Mouse (Mus musculus): ENCODE measurements around the gene Cyth1. TPM values are rescaled to one million over a fixed set of nuclear protein-coding genes. Genes with fewer than 3 reads are reported as not detected.

Gene Cyth1
- polyA plus RNA-seq, 1 experiment from 2014 or later, result 24.9 TPM

DNA sequence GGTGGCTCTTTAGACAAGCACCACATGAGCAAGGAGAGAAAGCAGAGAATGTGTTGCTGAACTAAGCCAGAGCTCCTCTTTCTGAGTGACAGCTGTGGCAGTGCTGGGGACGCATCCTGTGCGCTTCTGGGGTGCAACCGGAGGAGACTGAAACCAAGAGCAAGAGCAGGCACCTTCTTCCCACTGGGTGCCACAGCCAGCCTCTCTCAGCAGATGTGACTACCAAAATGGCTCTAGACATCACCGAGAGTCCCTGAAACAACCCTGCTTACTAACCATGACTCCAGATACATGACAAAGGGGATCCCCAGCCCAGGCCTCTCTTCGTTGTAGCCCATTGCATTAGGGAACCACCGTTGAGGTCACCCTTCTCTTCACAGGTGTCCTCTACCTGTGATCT, 44.9 kb downstream of the Cyth1 start:
- no peak for ATAC-seq (ENCODE audit: low FRiP score, low read depth)
- Histone ChIP-seq H3K36me3 (no peaks in the 10 kb centered on the region), H3K4me2 (peak overlapping the region; percentile 76; the same call in 1 of the 2 replicates), H3K9me3 (no peaks in the 10 kb centered on the region), H3K4me3 (no peak overlapping the region), H3K27me3 (no peaks in the 10 kb centered on the region), H3K9ac (peak overlapping the region; percentile 82; the same call in 1 of the 2 replicates), H3K27ac (replicated peaks) (peak overlapping the region; percentile 98), H3K4me1 (replicated peaks) (peaks cover 64% of the 10 kb centered on the region)
- WGBS, result 85% methylated on average over 6 of the region's 6 CpGs

DNA sequence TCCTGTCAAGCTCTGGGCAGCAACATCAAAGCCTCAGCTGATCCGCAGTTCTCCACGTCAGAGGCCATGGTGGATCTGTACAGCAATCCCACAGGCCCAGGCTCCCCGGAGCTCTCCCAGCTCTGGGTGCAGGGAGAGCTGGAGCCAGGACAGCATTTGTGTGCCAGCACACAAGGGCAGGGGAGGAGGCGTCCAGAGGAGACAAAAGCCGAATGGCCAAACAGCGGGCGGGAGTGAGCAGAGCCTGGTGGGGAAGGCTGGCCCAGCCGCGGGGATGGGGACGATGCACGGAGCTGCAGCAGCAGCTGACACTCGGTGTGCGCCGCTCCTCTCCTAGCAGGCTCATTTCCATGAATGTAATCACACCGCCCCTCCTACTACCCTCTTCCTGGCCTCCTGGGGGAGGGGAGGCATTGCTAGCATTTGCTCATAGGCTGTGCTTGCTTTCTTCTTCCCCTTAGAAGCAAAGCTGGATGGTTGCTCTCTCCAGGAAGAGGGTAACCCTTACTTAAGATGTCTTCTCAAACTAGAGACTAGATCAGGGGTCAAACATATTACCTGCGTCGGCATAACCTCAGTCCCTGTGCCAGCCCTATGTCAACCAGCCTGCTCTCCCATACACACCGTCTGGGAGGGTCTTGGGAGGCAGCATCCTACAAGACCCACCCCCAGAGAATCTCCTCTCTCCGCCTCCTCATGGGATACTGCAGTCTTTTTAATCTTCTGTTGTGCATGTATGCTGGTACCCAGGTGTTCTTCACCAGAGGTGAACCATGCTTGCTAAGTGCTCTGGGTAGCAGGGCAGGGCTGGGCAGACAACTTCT, 45.8 kb downstream of the Cyth1 start:
- Histone ChIP-seq H3K4me1 (replicated peaks) (peaks cover 65% of the 10 kb centered on the region), H3K9ac (peak overlapping the region; percentile 82), H3K9me3 (no peaks in the 10 kb centered on the region), H3K27me3 (no peaks in the 10 kb centered on the region), H3K27ac (replicated peaks) (peak overlapping the region; percentile 98), H3K4me2 (peak overlapping the region; percentile 76), H3K36me3 (no peaks in the 10 kb centered on the region), H3K4me3 (peak overlapping the region; percentile 51)
- WGBS, result 2% methylated on average over 19 of the region's 19 CpGs
- ATAC-seq (ENCODE audit: low FRiP score, low read depth), result peak; percentile 91

DNA sequence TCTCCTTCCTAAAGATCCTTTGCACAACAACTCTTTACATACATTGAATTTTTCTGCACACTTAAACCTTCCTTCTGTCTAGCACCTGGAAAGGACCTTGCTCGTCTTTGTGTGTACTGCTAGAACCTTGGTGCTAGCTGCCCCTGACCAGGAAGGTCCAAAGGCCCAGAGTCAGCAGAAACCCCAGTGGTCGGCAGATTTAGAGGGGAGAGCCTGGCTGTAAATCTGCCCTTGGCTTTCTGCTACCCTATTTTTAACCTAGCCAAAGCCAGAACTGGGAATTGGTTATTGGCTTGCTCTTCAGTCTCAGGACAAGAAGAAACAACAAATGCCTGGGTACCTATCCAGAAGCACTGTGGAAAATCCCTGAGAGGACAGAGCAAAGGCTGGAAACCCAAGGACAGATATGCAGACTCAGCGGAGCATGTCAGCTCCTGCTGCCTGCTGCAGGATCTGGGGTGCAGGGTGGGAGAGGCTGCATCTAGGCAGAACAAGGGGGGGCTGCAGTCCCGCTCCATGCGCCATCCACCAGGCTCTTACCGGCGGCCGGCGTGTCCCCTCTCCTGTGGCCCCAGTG, 46.5 kb downstream of the Cyth1 start:
- 7% methylated on average over 9 of the region's 9 CpGs for WGBS
- ATAC-seq (ENCODE audit: low FRiP score, low read depth), result peak; percentile 60
- Histone ChIP-seq H3K27ac (replicated peaks) (peak overlapping the region; percentile 98), H3K4me3 (peak overlapping the region; percentile 51), H3K36me3 (no peaks in the 10 kb centered on the region), H3K27me3 (no peaks in the 10 kb centered on the region), H3K4me1 (replicated peaks) (peaks cover 68% of the 10 kb centered on the region), H3K9ac (peak overlapping the region; percentile 82), H3K4me2 (peak overlapping the region; percentile 76), H3K9me3 (no peaks in the 10 kb centered on the region)

DNA sequence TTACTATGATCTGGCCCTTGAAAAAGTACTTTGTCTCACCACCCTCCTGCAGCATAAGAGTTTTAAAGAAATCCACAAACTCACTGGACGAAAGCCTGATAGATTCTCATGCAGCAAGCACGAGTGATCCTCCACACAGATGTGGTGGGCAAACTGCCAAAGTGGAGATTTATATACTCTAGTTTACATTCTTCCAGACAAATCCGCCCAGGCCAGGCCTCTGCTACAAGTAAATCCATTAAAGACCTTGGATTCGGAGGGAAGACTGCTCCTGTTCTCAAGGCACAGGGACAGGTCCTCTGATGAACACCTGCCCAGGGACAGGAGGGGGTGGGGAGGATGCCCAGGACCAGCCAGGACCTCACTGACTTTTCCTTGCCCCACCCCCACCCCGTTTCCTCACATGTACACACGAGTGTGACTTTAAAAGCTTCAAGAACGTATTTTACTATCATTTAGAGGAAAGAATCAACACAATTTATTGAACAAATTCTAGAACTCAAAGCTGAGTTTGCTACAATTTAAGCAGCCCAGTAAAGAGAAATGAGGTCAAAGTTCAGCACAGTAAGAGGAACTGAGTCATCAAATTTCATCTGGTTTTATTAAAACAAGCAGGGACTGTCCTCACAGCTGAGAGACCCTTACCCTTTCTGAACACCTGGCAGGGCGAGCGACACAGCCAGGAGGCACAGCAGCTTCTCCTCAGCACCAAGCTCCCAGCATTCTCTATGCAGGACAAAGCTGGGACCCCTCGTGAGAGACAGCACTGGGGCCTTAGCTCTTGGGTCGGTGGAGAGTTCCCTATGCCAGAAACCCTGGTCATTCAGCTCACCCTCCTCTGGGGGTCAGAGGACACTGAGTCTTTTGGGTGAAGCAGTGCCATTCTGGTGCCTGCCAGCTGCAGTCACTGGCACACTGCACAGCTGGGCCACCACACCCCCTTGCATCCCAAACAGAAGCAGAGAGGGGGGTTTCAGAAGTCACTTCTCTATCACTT, 47.3 kb downstream of the Cyth1 start:
- no peaks in the 10 kb centered on the region for H3K27me3 ChIP-seq
- peaks cover 76% of the 10 kb centered on the region for H3K4me1 ChIP-seq (replicated peaks)
- peak overlapping the region; percentile 76 for H3K4me2 ChIP-seq
- peak overlapping the region; percentile 98 for H3K27ac ChIP-seq (replicated peaks)
- peak overlapping the region; percentile 51 for H3K4me3 ChIP-seq
- no peaks in the 10 kb centered on the region for H3K9me3 ChIP-seq
- H3K9ac ChIP-seq, result peak overlapping the region; percentile 82
- H3K36me3 ChIP-seq, result no peaks in the 10 kb centered on the region
- WGBS, result 35% methylated on average over 11 of the region's 11 CpGs
- no peak for ATAC-seq (ENCODE audit: low FRiP score, low read depth)

DNA sequence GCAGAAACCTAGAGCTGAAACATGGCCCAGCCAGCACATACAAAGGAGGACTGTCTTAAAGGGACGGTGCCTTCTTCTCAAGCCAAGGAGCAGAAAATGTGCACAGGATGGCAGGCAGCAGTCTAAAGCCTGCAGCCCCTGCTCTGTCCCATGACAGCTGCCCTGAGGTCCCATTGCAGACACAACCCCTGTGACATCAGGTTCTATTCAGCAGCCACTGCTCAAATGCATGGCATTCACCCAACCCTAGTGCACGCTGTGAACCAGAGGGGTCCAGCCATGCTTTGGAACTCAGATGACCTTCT, 50.1 kb downstream of the Cyth1 start:
- Histone ChIP-seq H3K4me2 (peak overlapping the region; percentile 76), H3K36me3 (no peaks in the 10 kb centered on the region), H3K9ac (peak overlapping the region; percentile 27), H3K4me1 (replicated peaks) (peaks cover 87% of the 10 kb centered on the region), H3K4me3 (peak overlapping the region; percentile 18), H3K27ac (replicated peaks) (peak overlapping the region; percentile 80), H3K9me3 (no peaks in the 10 kb centered on the region), H3K27me3 (no peaks in the 10 kb centered on the region)
- WGBS, result 10% methylated on average over 2 of the region's 2 CpGs
- no peak for ATAC-seq (ENCODE audit: low FRiP score, low read depth)

DNA sequence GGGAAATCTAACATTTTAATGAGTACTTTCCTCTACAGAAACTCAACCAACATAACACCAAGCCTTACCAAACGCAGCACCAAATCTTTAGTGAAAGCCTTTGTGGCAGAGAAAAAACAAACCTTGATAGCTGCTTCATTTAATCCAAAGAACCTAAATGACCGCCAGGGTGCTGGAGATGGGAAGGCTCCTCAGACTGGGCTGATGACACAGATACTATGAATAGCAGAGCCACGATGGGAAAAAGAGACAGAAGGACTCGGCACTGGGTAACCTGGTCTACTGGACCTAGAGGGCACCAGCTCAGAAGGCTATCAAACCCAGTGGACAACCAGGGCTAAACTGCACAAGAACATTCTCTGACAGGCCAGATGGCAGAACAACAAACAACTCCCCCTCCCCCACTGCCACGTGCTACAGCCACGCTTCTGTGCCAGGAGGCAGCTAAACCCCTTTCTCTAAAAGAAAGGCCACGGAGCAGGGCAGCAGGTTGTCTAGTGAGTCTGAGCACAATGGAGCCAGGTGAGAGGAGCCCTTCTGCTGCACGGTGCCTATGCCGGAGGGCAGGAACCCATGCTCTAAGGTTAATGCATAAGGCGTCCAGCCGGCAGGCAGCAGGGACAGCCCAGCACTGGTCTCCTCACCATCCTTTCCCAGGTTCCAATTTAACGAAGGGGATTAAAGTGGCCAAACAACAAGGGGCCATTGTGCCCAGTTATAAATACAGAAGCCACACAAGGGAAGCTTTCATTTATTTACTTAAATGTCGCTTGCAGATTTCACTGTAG, 50.7 kb downstream of the Cyth1 start:
- Histone ChIP-seq H3K4me3 (peak overlapping the region; percentile 18), H3K9me3 (no peaks in the 10 kb centered on the region), H3K27ac (replicated peaks) (peak overlapping the region; percentile 80), H3K4me1 (replicated peaks) (peaks cover 83% of the 10 kb centered on the region), H3K9ac (peak overlapping the region; percentile 27), H3K27me3 (no peaks in the 10 kb centered on the region), H3K4me2 (peak overlapping the region; percentile 76), H3K36me3 (no peaks in the 10 kb centered on the region)
- 10% methylated on average over 13 of the region's 13 CpGs for WGBS
- peak; percentile 28; the same call in 1 of the 2 replicates for ATAC-seq (ENCODE audit: low FRiP score, low read depth)

DNA sequence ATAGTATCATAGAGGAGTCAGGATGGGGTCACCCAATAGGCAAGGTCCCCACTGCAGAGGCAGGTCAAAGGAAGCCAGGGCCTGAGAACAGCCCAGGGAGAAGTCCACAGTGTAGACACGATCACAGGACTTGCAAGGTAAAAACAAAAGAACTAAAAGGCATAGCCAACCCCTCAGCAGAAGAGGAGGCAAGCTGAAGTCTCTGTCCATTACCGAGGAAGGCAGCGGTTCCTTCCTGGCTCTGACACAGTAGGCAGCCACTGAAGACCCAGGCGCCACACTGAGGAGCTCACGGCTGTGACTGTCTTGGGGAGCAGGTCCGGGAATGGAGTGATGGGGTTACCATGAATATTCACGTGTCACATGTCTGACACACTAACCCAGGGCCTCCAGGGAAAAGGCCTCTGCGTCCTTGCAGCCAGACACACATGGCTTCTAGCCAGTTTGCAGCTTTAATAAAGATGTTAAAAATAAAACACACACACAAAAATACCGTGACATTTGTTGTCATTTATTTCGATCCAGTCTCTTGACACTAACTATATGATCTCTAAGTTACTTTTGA, 51.5 kb downstream of the Cyth1 start:
- Histone ChIP-seq H3K9ac (no peak overlapping the region), H3K4me3 (no peak overlapping the region), H3K27ac (replicated peaks) (0 out of 2 replicates have a peak overlapping the region, but pooled peaks have one; percentile 6), H3K36me3 (peaks cover 6% of the 10 kb centered on the region), H3K27me3 (no peaks in the 10 kb centered on the region), H3K4me2 (peak overlapping the region; percentile 6; the same call in 1 of the 2 replicates), H3K9me3 (no peaks in the 10 kb centered on the region), H3K4me1 (replicated peaks) (peaks cover 75% of the 10 kb centered on the region)
- 26% methylated on average over 10 of the region's 10 CpGs for WGBS
- no peak for ATAC-seq (ENCODE audit: low FRiP score, low read depth)

DNA sequence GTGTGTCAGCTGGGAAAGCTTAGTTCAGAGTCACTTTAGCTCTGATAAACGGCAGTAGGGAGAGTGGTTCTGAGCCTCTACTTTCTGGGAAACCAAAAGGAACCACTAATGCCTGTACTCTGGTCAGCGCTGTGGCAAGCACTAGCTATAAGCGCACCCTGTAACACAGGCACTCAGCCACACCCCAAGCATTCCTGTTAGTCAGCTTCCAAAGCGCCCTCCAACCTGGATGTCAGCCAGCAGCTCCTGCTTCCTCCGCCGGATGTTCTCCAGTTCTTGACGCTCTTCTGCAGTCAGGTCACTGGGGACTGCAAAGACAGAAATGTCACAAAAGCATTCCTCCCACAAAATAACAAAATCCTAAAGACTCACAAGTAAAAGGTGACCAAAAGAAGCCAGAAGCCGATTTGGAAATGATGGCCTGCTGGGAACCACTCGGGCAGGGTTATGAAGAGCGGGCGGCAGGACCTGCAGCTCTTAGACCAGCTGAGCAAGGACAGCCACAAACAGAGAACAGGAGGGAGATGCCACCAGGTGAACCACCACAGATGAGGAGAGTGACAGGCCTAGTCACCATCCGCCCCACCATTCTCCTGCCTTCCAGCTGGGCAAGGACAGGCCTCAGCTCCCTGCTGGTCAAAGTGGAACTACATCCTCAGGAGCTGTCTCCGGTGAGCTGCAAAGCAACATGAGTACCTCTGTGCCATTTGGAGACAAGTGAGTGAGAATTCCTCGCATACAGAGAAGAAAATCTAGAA, 54.8 kb downstream of the Cyth1 start:
- 71% methylated on average over 14 of the region's 14 CpGs for WGBS
- Histone ChIP-seq H3K4me2 (no peak overlapping the region), H3K27ac (replicated peaks) (no peak overlapping the region), H3K4me3 (no peak overlapping the region), H3K9ac (no peak overlapping the region), H3K36me3 (peaks cover 21% of the 10 kb centered on the region), H3K4me1 (replicated peaks) (peaks cover 42% of the 10 kb centered on the region), H3K9me3 (no peaks in the 10 kb centered on the region), H3K27me3 (no peaks in the 10 kb centered on the region)
- no peak for ATAC-seq (ENCODE audit: low FRiP score, low read depth)

DNA sequence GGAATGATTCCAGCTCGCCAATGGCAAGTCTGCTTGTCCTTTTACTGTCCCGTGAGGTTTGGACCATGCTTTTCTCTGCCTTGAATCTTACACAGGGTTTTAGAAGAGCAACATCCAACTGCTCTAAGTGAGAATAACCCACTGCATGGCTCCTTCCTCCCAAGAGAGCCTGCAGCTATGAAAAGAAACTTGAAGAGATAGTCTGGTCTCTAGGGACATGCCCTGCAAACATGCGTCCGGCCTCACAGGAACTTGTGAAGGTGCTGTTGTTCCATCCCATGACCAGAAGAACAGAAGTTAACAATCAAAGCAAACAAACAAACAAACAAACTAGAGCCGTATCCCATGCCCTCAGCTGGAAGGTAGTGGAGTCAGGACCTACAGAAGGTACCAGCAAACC, 55.4 kb downstream of the Cyth1 start:
- peaks cover 27% of the 10 kb centered on the region for H3K36me3 ChIP-seq
- no peak overlapping the region for H3K27ac ChIP-seq (replicated peaks)
- no peaks in the 10 kb centered on the region for H3K27me3 ChIP-seq
- peaks cover 36% of the 10 kb centered on the region for H3K4me1 ChIP-seq (replicated peaks)
- H3K9ac ChIP-seq, result no peak overlapping the region
- no peak for ATAC-seq (ENCODE audit: low FRiP score, low read depth)
- no peak overlapping the region for H3K4me3 ChIP-seq
- no peak overlapping the region for H3K4me2 ChIP-seq
- H3K9me3 ChIP-seq, result no peaks in the 10 kb centered on the region
- 85% methylated on average over 5 of the region's 5 CpGs for WGBS

DNA sequence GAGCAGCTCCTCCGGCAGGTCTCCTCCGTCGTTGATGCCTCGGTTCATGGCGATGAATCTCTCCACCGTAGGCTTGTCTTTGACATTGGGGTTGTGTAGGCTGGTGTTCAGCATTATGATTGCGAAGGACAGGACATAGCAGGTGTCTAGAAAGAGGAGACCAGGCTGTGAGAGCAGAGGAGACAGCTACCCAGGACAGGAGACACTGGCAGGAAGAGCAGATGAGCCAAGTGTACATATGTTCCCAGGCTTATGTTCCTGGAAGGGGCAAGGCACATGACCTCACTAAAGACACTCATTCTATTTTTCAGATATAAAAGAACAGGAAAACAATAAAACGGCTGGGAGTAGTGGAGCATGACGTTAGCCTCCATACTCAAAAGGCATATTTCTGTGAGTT, 65.6 kb downstream of the Cyth1 start:
- no peak for ATAC-seq (ENCODE audit: low FRiP score, low read depth)
- Histone ChIP-seq H3K4me3 (no peak overlapping the region), H3K9ac (no peak overlapping the region), H3K4me2 (no peak overlapping the region), H3K27ac (replicated peaks) (no peak overlapping the region), H3K9me3 (no peaks in the 10 kb centered on the region), H3K4me1 (replicated peaks) (no peaks in the 10 kb centered on the region), H3K36me3 (peaks cover 41% of the 10 kb centered on the region), H3K27me3 (no peaks in the 10 kb centered on the region)
- WGBS, result 93% methylated on average over 9 of the region's 9 CpGs
